Mouse (Mus musculus) cortical plate, adult 2 months (tissue): ENCODE data around the gene Tanc1.

Source experiments
- CTCF ChIP-seq: fragments of 200-500 bp; IDR thresholded peaks from 2 replicates; pipeline ENCODE4 v1.5.1; 2011; ENCODE audit warnings: mild to moderate bottlenecking, control low read depth, low read length; ENCODE audit not compliant: insufficient read depth; ENCODE audit errors: extremely low read depth
- POLR2A ChIP-seq: fragments of 200-500 bp; IDR thresholded peaks from 2 replicates; pipeline ENCODE4 v1.6.1; 2011; ENCODE audit warnings: mild to moderate bottlenecking, low read length, control low read depth; ENCODE audit not compliant: insufficient read depth; ENCODE audit errors: extremely low read depth

GRCm38 (mm10) chr2:59564947-59565346, 46.9 kb upstream of the Tanc1 start:
- TF ChIP-seq CTCF (no peak), POLR2A (no peak)
